Mouse (Mus musculus) lung, adult 2 months (tissue): ENCODE measurements around the gene Tsc22d3. TPM values are rescaled to one million over a fixed set of nuclear protein-coding genes. Genes with fewer than 3 reads are reported as not detected.

Experiments used
- DNase-seq: peaks from one replicate; pipeline ENCODE4 v3.0.0; 2022
- H3K4me1 ChIP-seq: fragments of 200-500 bp; 2 replicates; pipeline ENCODE4 v1.6.1; 2011; ENCODE audit warnings: low read length; ENCODE audit not compliant: control insufficient read depth, insufficient read depth
- H3K4me3 ChIP-seq: fragments of 200-500 bp; replicated peaks from 2 replicates; pipeline ENCODE3; 2011; ENCODE audit warnings: low read depth, mild to moderate bottlenecking, control low read depth, low read length; ENCODE audit errors: extremely low read depth
- CTCF ChIP-seq: fragments of 200-500 bp; IDR thresholded peaks from 2 replicates; pipeline ENCODE4 v1.5.1; 2011; ENCODE audit warnings: mild to moderate bottlenecking, low read length, control low read depth; ENCODE audit not compliant: insufficient read depth
- POLR2A ChIP-seq: fragments of 200-500 bp; IDR thresholded peaks from 2 replicates; pipeline ENCODE4 v1.6.1; 2011; ENCODE audit warnings: low read depth, mild to moderate bottlenecking, control low read depth, low read length, borderline replicate concordance; ENCODE audit errors: extremely low read depth
- WGBS: fragments of 180-500 bp; shearing (Covaris S2); methylation state at CpG from one replicate; pipeline ENCODE4 v1.1.7; 2018; 5-methylcytosine and 5-hydroxymethylcytosine counted together
- polyA plus RNA-seq: library from polyadenylated mRNA; depleted of rRNA; stranded (reverse); fragments of >200 nt; gene quantifications from 2 replicates; pipeline ENCODE4 v1.2.3, GENCODE M21; 2012

Gene Tsc22d3
- polyA plus RNA-seq, 1 experiment, result 128 TPM

DNA sequence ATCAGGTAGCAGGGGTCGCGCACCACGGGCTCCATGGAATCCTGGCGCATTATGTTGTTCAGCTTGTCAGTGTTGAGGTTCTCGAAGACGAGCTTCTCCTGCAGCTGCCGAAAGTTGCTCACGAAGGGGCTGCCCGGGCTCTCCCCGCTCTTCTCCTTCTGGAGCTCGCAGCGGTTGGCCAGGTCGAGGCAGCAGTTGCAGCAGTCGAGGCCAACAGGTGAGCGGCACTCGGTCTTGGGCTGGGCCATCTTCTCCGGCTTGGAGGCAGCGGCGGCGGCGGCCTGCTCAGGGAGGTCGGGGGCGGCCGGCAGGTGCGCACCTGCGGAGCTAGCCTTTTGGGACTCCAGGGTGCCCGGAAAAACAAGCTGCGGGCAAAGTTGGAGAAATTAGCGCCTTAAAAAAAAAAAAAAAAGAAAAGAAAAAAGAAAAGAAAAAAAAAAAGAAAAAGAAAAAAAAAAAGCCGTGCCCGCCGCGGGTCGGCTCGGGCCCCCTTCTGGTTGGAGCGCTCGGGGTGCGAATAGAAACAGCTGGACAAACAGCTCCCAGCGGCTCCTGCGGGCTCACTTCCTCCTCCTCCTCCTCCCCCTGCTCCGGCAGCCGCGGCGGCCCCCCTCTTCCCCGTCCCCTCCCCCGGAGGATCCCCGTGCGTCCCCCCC lies 2.1 kb downstream of the Tsc22d3 start:
- DNase-seq, result peak; percentile 19
- WGBS, result 32% methylated on average over 45 of the region's 48 CpGs

GRCm38 (mm10) chrX:140591176-140591575 lies 9.3 kb downstream of the Tsc22d3 start:
- WGBS, result 71% methylated on average over 3 of the region's 3 CpGs
- TF ChIP-seq CTCF, result no peak
- TF ChIP-seq POLR2A, result no peak
- no peak overlapping the region for H3K4me3 ChIP-seq
- DNase-seq, result no peak
- H3K4me1 ChIP-seq, result no peaks in the 10 kb centered on the region

More for the DNA sequence above, 2.1 kb downstream of the Tsc22d3 start:
- H3K4me1 ChIP-seq, result no peaks in the 10 kb centered on the region; the same call in 1 of the 2 replicates
- no peak for TF ChIP-seq POLR2A
- no peak for TF ChIP-seq CTCF
- H3K4me3 ChIP-seq, result peak overlapping the region; percentile 67

- Histone ChIP-seq H3K4me3 (no peak overlapping the region), H3K4me1 (no peaks in the 10 kb centered on the region)
- TF ChIP-seq CTCF (no peak), POLR2A (no peak)
- no peak for DNase-seq
- WGBS, result 55% methylated on average over 2 of the region's 2 CpGs
Measured at GRCm38 (mm10) chrX:140590142-140590541, 10.3 kb downstream of the Tsc22d3 start.

GRCm38 (mm10) chrX:140589194-140589751 lies 11.2 kb downstream of the Tsc22d3 start:
- no peak for TF ChIP-seq POLR2A
- no peak for DNase-seq
- Histone ChIP-seq H3K4me3 (no peak overlapping the region), H3K4me1 (no peaks in the 10 kb centered on the region)
- 56% methylated on average over 4 of the region's 4 CpGs for WGBS

DNA sequence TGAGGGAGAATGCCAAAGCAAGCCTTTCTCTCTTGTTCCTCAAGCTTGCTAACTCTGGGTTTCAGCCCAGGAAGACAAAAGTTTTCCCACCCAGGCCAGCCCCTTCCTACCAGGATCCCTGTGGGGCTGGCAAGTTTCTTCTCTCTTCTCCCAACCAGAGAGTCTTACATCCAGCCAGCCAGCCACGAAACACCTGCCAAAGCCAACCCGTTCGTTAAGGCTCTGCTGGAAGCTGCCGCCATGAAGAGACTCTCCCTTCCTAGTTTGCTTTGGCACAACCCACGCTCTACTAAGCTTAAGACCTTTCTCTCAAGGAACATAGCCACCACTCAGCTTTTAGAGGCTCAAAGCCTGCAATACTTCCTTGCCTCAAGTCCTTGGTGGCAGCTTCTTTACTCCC lies 11.9 kb downstream of the Tsc22d3 start:
- no peaks in the 10 kb centered on the region for H3K4me1 ChIP-seq
- DNase-seq, result no peak
- TF ChIP-seq POLR2A (no peak), CTCF (no peak)
- no peak overlapping the region for H3K4me3 ChIP-seq
- WGBS, result 57% methylated on average over 5 of the region's 5 CpGs

DNA sequence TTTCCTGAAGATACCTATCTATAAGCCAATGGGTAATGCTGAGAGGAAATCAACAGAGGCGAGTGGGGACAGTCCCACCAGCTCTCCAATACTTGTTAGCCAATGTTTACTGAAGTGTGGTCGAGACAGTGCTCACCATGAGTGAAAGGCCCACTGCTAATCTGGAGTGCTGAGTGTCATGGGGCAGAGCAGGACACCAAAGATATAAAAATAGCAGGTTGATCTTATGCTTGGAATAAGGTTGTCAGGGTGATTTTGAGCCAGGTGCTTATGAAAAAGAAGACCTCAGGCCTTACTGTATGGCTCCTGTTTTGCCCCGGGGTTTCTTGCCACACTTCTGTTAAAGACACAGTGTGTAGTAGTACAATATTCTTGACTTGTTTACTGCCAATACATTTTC lies 20.0 kb downstream of the Tsc22d3 start:
- TF ChIP-seq POLR2A, result no peak
- no peak for TF ChIP-seq CTCF
- H3K4me1 ChIP-seq, result no peaks in the 10 kb centered on the region
- DNase-seq, result no peak
- no peak overlapping the region for H3K4me3 ChIP-seq
- WGBS, result 55% methylated on average over 3 of the region's 3 CpGs

- 73% methylated on average over 3 of the region's 3 CpGs for WGBS
- DNase-seq, result no peak
- Histone ChIP-seq H3K4me3 (no peak overlapping the region), H3K4me1 (no peaks in the 10 kb centered on the region)
- no peak for TF ChIP-seq POLR2A
- TF ChIP-seq CTCF, result no peak
Measured at GRCm38 (mm10) chrX:140575636-140576035, 24.8 kb downstream of the Tsc22d3 start.

GRCm38 (mm10) chrX:140575200-140575599 lies 25.3 kb downstream of the Tsc22d3 start:
- WGBS, result 55% methylated on average over 1 of the region's 1 CpGs
- Histone ChIP-seq H3K4me3 (no peak overlapping the region), H3K4me1 (no peaks in the 10 kb centered on the region)
- TF ChIP-seq POLR2A, result no peak
- TF ChIP-seq CTCF, result no peak
- DNase-seq, result no peak

DNA sequence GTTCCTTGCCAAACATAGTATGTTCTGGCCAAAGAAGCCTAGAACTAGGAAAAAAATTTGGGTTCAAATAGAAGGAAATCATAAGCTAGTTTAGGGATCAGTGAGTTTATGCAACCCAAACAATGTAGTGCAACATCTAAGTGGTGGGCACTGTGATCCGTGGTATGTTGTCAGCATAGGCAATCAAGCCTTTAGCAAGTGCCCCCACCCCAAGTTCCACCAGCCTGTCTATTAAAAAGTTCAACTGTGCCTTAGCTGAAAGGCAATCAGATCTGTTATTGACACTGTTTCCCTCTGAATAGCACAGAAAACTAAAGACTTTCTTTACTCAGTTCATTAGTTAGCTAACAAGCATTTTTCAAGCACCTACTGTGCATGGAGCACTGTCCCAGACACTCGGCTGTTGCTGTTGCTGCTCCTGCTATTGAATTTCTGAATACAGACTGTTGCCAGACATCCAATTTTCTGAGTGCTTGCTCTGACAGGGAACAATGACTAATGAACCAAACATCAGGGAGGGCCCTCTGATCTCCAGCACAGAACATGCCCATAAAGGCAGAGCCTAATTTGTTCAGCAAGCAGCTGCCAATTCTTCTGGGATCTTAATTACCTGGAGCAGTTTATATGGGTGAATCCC lies 27.6 kb downstream of the Tsc22d3 start:
- Histone ChIP-seq H3K4me1 (peaks cover 5% of the 10 kb centered on the region; the same call in 1 of the 2 replicates), H3K4me3 (no peak overlapping the region)
- TF ChIP-seq CTCF (no peak), POLR2A (no peak)
- 54% methylated on average over 2 of the region's 2 CpGs for WGBS
- DNase-seq, result no peak

DNA sequence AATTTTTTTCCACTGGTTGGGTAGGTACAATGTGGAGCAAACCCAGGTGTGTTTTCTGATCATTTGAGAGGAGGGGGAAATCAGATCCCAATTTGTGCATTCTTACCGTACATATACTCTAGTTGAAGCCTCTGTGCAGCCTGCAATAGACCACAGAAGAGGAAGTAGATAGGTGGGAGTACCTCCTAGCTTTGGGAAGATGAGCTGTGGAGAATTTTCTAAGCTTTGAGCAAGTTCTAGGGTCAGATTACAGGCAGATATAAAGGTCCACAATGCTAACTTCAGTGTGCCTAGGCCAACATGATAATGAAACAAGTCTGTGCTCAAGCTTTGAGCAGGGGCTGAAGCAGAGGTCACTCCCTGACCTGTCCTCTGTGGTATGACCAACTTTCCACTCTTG lies 30.9 kb downstream of the Tsc22d3 start:
- WGBS, result 80% methylated on average over 1 of the region's 1 CpGs
- H3K4me1 ChIP-seq, result peaks cover 10% of the 10 kb centered on the region
- H3K4me3 ChIP-seq, result no peak overlapping the region
- no peak for TF ChIP-seq POLR2A
- TF ChIP-seq CTCF, result no peak
- no peak for DNase-seq
